Mouse (Mus musculus) MEL (cell line): Measurements from ENCODE around the gene Spata25. TPM values are rescaled to one million over a fixed set of nuclear protein-coding genes. Genes with fewer than 3 reads are reported as not detected.

Experiments used
- DNase-seq: peaks from one replicate; pipeline ENCODE4 v3.0.0; 2011; ENCODE audit warnings: low read depth, low spot score
- H3K27ac ChIP-seq: 2 replicates; pipeline ENCODE4 v1.5.1; 2012; ENCODE audit warnings: low read depth, mild to moderate bottlenecking, control low read depth, low read length, moderate library complexity; ENCODE audit not compliant: control insufficient read depth
- H3K27me3 ChIP-seq, 2 experiments: fragments of 150-350 bp in 1 of 2; sonication (generic) in 1 of 2; 2 replicates each; pipeline ENCODE4 v1.6.1; 2012; ENCODE audit warnings: low read length in 2 of 2, mild to moderate bottlenecking in 2 of 2, improper control_type of control experiment in 1 of 2, moderate library complexity in 1 of 2; ENCODE audit not compliant: insufficient read depth in 2 of 2, control insufficient read depth in 1 of 2
- H3K36me3 ChIP-seq, 2 experiments: 2 replicates each; pipeline ENCODE4 v1.6.1; 2012 to 2014; ENCODE audit warnings: low read length in 2 of 2, improper control_type of control experiment in 1 of 2, inconsistent platforms in 1 of 2, mild to moderate bottlenecking in 1 of 2; ENCODE audit not compliant: insufficient read depth in 2 of 2, control insufficient read depth in 1 of 2
- H3K4me1 ChIP-seq, 2 experiments: fragments of 150-350 bp in 1 of 2; sonication (generic) in 1 of 2; 2 replicates each; pipeline ENCODE4 v1.6.1; 2012; ENCODE audit warnings: low read length in 2 of 2, improper control_type of control experiment in 1 of 2, mild to moderate bottlenecking in 1 of 2; ENCODE audit not compliant: insufficient read depth in 2 of 2, control insufficient read depth in 1 of 2
- H3K4me3 ChIP-seq, 2 experiments: fragments of 150-350 bp in 1 of 2; sonication (generic) in 1 of 2; 2 replicates each; pipeline ENCODE4 v1.5.1; 2012; ENCODE audit warnings: low read depth in 2 of 2, low read length in 2 of 2, mild to moderate bottlenecking in 2 of 2, moderate library complexity in 2 of 2, control low read depth in 1 of 2, improper control_type of control experiment in 1 of 2; ENCODE audit not compliant: control insufficient read depth in 1 of 2, insufficient read depth in 1 of 2
- H3K79me2 ChIP-seq: 2 replicates; pipeline ENCODE4 v1.6.1; 2012; ENCODE audit warnings: mild to moderate bottlenecking, low read length, moderate library complexity; ENCODE audit not compliant: control insufficient read depth, poor library complexity, insufficient read depth
- H3K9ac ChIP-seq: 2 replicates; pipeline ENCODE4 v1.6.1; 2012; ENCODE audit warnings: low read depth, mild to moderate bottlenecking, control low read depth, low read length, moderate library complexity; ENCODE audit not compliant: control insufficient read depth, poor library complexity, severe bottlenecking
- H3K9me3 ChIP-seq: fragments of 150-350 bp; sonication (generic); replicated peaks from 2 replicates; pipeline ENCODE4 v1.6.1; 2012; ENCODE audit warnings: mild to moderate bottlenecking, low read length, improper control_type of control experiment, moderate library complexity; ENCODE audit not compliant: insufficient read depth
- BHLHE40 ChIP-seq: IDR thresholded peaks from 2 replicates; pipeline ENCODE4 v1.6.1; 2012; ENCODE audit warnings: low read depth, mild to moderate bottlenecking, inconsistent platforms, low read length, improper control_type of control experiment, borderline replicate concordance
- CTCF ChIP-seq, 3 experiments: IDR thresholded peaks in 2 of 3; conservative IDR thresholded peaks in 1 of 3; 2 replicates each; pipeline ENCODE4 v1.5.1; 2011 to 2012; ENCODE audit warnings: low read length in 3 of 3, low read depth in 2 of 3, mild to moderate bottlenecking in 2 of 3, improper control_type of control experiment in 1 of 3, inconsistent platforms in 1 of 3, mixed read lengths in 1 of 3, moderate library complexity in 1 of 3; ENCODE audit not compliant: control insufficient read depth in 1 of 3, insufficient read depth in 1 of 3, poor library complexity in 1 of 3, severe bottlenecking in 1 of 3
- ELF1 ChIP-seq: IDR thresholded peaks from 2 replicates; pipeline ENCODE4 v1.6.1; 2014; ENCODE audit warnings: low read depth, mild to moderate bottlenecking, inconsistent platforms, low read length, improper control_type of control experiment, moderate library complexity
- EP300 ChIP-seq, 2 experiments: IDR thresholded peaks; 2 replicates each; pipeline ENCODE4 v1.6.1; 2011; ENCODE audit warnings: improper control_type of control experiment in 2 of 2, low read length in 2 of 2, low read depth in 1 of 2, mild to moderate bottlenecking in 1 of 2
- ETS1 ChIP-seq: IDR thresholded peaks from 2 replicates; pipeline ENCODE4 v1.6.1; 2012; ENCODE audit warnings: low read depth, mild to moderate bottlenecking, inconsistent platforms, low read length, improper control_type of control experiment, moderate library complexity
- HCFC1 ChIP-seq: IDR thresholded peaks from 2 replicates; pipeline ENCODE4 v1.6.1; 2012; ENCODE audit warnings: low read depth, mild to moderate bottlenecking, inconsistent platforms, low read length, improper control_type of control experiment, moderate library complexity
- JUND ChIP-seq: IDR thresholded peaks from 2 replicates; pipeline ENCODE4 v1.6.1; 2011; ENCODE audit warnings: low read depth, mild to moderate bottlenecking, improper control_type of control experiment, low read length
- MAFK ChIP-seq: IDR thresholded peaks from 2 replicates; pipeline ENCODE4 v1.6.1; 2011; ENCODE audit warnings: low read depth, mild to moderate bottlenecking, low read length, improper control_type of control experiment, borderline replicate concordance
- MEF2A ChIP-seq: IDR thresholded peaks from 2 replicates; pipeline ENCODE4 v1.6.1; 2014; ENCODE audit warnings: low read depth, mild to moderate bottlenecking, inconsistent platforms, low read length, improper control_type of control experiment; ENCODE audit not compliant: poor library complexity, insufficient replicate concordance, severe bottlenecking; ENCODE audit errors: extremely low read depth
- MXI1 ChIP-seq: IDR thresholded peaks from 2 replicates; pipeline ENCODE4 v1.6.1; 2011; ENCODE audit warnings: mild to moderate bottlenecking, low read depth, low read length, improper control_type of control experiment
- NRF1 ChIP-seq: IDR thresholded peaks from 2 replicates; pipeline ENCODE4 v1.6.1; 2014; ENCODE audit warnings: low read depth, mild to moderate bottlenecking, inconsistent platforms, low read length, improper control_type of control experiment, moderate library complexity; ENCODE audit not compliant: poor library complexity, insufficient read depth, severe bottlenecking
- POLR2AphosphoS2 ChIP-seq: IDR thresholded peaks from 2 replicates; pipeline ENCODE4 v1.6.1; 2011; ENCODE audit warnings: low read length, improper control_type of control experiment
- POLR2AphosphoS5 ChIP-seq: IDR thresholded peaks from 2 replicates; pipeline ENCODE4 v1.6.1; 2012; ENCODE audit warnings: low read depth, borderline replicate concordance, mild to moderate bottlenecking, inconsistent platforms, low read length, moderate library complexity, mixed read lengths
- SIN3A ChIP-seq: IDR thresholded peaks from 2 replicates; pipeline ENCODE4 v1.6.1; 2012; ENCODE audit warnings: low read length, improper control_type of control experiment, inconsistent platforms
- SMC3 ChIP-seq: IDR thresholded peaks from 2 replicates; pipeline ENCODE4 v1.6.1; 2011; ENCODE audit warnings: low read depth, low read length, improper control_type of control experiment
- TAL1 ChIP-seq: IDR thresholded peaks from 2 replicates; pipeline ENCODE4 v1.6.1; 2012; ENCODE audit warnings: mild to moderate bottlenecking, inconsistent platforms, low read length, moderate library complexity, mixed read lengths
- TCF12 ChIP-seq: IDR thresholded peaks from 2 replicates; pipeline ENCODE4 v1.6.1; 2014; ENCODE audit warnings: low read depth, mild to moderate bottlenecking, inconsistent platforms, low read length, improper control_type of control experiment, moderate library complexity
- UBTF ChIP-seq: IDR thresholded peaks from 2 replicates; pipeline ENCODE4 v1.6.1; 2012; ENCODE audit warnings: low read depth, mild to moderate bottlenecking, inconsistent platforms, low read length, improper control_type of control experiment, moderate library complexity, borderline replicate concordance; ENCODE audit not compliant: insufficient read depth
- USF1 ChIP-seq: IDR thresholded peaks from 2 replicates; pipeline ENCODE4 v1.6.1; 2014; ENCODE audit warnings: low read depth, mild to moderate bottlenecking, inconsistent platforms, low read length, improper control_type of control experiment, moderate library complexity
- USF2 ChIP-seq, 2 experiments: IDR thresholded peaks; 2 replicates each; pipeline ENCODE4 v1.6.1; 2011 to 2012; ENCODE audit warnings: improper control_type of control experiment in 2 of 2, low read length in 2 of 2, borderline replicate concordance in 1 of 2, inconsistent platforms in 1 of 2, low read depth in 1 of 2, mild to moderate bottlenecking in 1 of 2; ENCODE audit not compliant: insufficient read depth in 1 of 2
- ZC3H11A ChIP-seq: IDR thresholded peaks from 2 replicates; pipeline ENCODE4 v1.6.1; 2012; ENCODE audit warnings: low read depth, mild to moderate bottlenecking, inconsistent platforms, low read length, improper control_type of control experiment
- ZKSCAN1 ChIP-seq: IDR thresholded peaks from 2 replicates; pipeline ENCODE4 v1.6.1; 2012; ENCODE audit warnings: low read depth, mild to moderate bottlenecking, inconsistent platforms, low read length, improper control_type of control experiment, moderate library complexity
- ZMIZ1 ChIP-seq: IDR thresholded peaks from 2 replicates; pipeline ENCODE4 v1.6.1; 2012; ENCODE audit warnings: low read depth, mild to moderate bottlenecking, inconsistent platforms, low read length, improper control_type of control experiment, moderate library complexity
- ZNF384 ChIP-seq: IDR thresholded peaks from 2 replicates; pipeline ENCODE4 v1.6.1; 2012; ENCODE audit warnings: low read depth, mild to moderate bottlenecking, inconsistent platforms, low read length, improper control_type of control experiment
- polyA plus RNA-seq, 2 experiments: library from polyadenylated mRNA; stranded (reverse) in 1 of 2; unstranded in 1 of 2; fragments of >175 nt in 1 of 2; fragments of >200 nt in 1 of 2; gene quantifications; 2 replicates each; pipeline versions ENCODE4 v1.2.1 to v1.2.4; 2012; ENCODE audit warnings: low replicate concordance in 2 of 2, low read depth in 1 of 2; ENCODE audit not compliant: insufficient read length in 2 of 2, insufficient read depth in 1 of 2, missing spikeins in 1 of 2
- total RNA-seq: library from RNA; depleted of rRNA; stranded (reverse); fragments of 300-350 nt; gene quantifications from 2 replicates; pipeline ENCODE4 v1.2.3, GENCODE M21; 2012

The Spata25 gene
- total and polyA plus RNA-seq, 3 experiments: 0.13 to 0.50 TPM; not detected in 1

DNA sequence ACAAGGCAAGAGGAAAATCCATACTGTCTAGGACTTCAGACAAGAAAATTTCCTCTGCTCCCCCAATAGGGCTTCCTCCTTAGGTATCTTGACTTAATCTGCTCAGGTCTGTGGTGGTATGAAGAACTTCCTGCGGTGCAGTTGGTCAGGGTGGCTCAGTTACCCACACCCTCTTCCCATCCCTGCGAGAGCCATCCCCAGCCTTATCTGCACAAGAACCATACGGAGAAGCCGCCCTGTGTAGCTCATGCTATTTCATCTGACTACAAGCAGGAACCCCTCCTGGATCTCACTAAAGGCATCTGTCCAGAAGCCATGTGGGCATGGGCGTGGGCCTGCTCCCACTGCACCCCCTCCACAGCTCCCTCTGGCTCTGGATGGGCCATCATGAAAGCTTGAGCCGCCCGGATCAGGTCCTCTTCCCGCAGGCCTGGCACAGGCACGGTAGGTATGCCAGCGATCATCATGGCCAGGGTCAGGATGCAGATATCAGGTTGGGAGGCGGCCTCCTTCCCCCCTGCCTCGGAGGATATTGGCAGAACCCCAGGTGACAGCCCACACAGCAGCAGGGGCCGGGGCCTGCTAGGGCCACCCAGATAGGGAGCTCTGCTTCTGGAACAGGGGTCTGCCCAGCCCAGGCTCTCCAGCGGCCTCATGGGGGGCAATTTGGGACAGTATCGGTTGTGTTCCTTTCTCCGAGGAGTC is 1.0 kb downstream of the Spata25 start (continued):
- no peak for TF ChIP-seq NRF1
- TF ChIP-seq HCFC1: no peak
- no peak for TF ChIP-seq ELF1
- no peak for TF ChIP-seq USF1
- no peak for TF ChIP-seq ZNF384
- no peak for TF ChIP-seq UBTF
- TF ChIP-seq POLR2AphosphoS2: no peak
- TF ChIP-seq CTCF (IDR thresholded peaks at IDR 0.05 in 2 of 3, conservative IDR thresholded peaks at IDR 0.05 in 1 of 3; ENCODE audit: control insufficient read depth in 1 of 3, insufficient read depth in 1 of 3, low read depth in 2 of 3, low read length in 3 of 3, poor library complexity in 1 of 3, severe bottlenecking in 1 of 3): no peak
- TF ChIP-seq MEF2A: no peak
- TF ChIP-seq ZMIZ1: no peak
- TF ChIP-seq, all 39 proteins: peak for 9

DNA sequence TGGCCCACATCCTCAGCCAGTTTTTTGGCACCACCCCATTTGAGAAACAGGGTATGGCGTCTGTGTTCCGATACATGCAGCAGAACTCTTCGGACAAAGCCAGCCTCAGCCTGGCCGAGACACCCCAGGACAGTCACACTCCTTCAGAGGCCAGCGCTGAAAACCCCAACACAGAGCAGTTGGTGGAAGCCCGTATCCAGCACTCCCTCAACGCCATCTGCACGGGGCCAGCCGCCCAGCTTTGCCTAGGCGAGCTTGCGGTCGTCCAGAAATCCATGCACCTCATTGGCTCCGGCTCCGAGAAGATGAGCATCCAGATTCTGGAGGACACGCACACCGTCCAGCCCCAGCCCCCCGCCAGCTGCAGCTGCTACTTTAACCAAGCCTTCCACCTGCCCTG is 2.8 kb downstream of the Spata25 start:
- Histone ChIP-seq H3K4me1 (peaks cover 2 to 31% of the 10 kb centered on the region in 2 experiments; a peak in 3 of 4 replicates), H3K9ac (no peak overlapping the region), H3K4me3 (no peak overlapping the region), H3K79me2 (peaks cover 4% of the 10 kb centered on the region), H3K9me3 (no peaks in the 10 kb centered on the region), H3K27me3 (no peaks in the 10 kb centered on the region), H3K27ac (no peak overlapping the region), H3K36me3 (peaks cover 0 to 23% of the 10 kb centered on the region in 2 experiments; a peak in 2 of 4 replicates)
- no peak for DNase-seq
- TF ChIP-seq SMC3 (no peak), BHLHE40 (no peak), USF1 (no peak)

DNA sequence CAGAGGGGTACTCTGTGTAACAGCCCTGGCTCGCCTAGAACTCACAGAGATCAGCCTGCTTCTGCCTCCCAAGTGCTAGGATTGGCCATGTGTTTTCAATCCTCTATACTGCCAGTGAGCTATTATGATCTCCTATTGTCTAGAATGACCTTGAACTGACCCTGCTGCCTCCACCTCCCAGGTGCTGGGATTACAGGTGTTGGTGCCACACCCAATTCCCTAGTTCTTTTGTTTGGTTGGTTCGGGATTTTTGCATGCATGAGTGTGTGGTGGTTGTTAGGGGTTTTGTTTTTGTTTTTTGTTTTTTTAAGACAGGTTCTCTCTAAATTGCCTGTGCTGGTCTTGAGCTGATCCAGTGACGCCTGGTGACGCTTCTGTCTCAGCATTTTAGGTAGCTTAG is 4.4 kb downstream of the Spata25 start:
- Histone ChIP-seq H3K27me3 (no peaks in the 10 kb centered on the region), H3K27ac (no peak overlapping the region), H3K4me3 (peak overlapping the region in 1 of 2 experiments; percentile 80; a peak in 1 of 4 replicates), H3K9me3 (no peaks in the 10 kb centered on the region), H3K79me2 (peaks cover 4% of the 10 kb centered on the region)
- TF ChIP-seq SIN3A (no peak), MAFK (no peak), NRF1 (no peak), TCF12 (no peak), ZNF384 (no peak), POLR2AphosphoS5 (no peak), ELF1 (no peak), ETS1 (no peak), TAL1 (no peak), MXI1 (no peak), USF2 (IDR thresholded peaks at IDR 0.05; ENCODE audit: borderline replicate concordance in 1 of 2, insufficient read depth in 1 of 2, low read depth in 1 of 2, low read length in 2 of 2) (no peak), SMC3 (no peak), MEF2A (no peak), EP300 (IDR thresholded peaks at IDR 0.05; ENCODE audit: low read depth in 1 of 2, low read length in 2 of 2) (no peak), ZC3H11A (no peak), JUND (no peak), UBTF (no peak), HCFC1 (no peak), USF1 (no peak), ZKSCAN1 (no peak)
- TF ChIP-seq, all 39 proteins: peak for 0
- DNase-seq: no peak
- Histone ChIP-seq H3K36me3 (peaks cover 0 to 23% of the 10 kb centered on the region in 2 experiments; a peak in 2 of 4 replicates), H3K9ac (0 out of 2 replicates have a peak overlapping the region, but pooled peaks have one; percentile 73), H3K4me1 (peaks cover 2 to 31% of the 10 kb centered on the region in 2 experiments; a peak in 3 of 4 replicates)
